Mouse (Mus musculus) erythroblast, embryonic 14.5 days (primary cell): ENCODE measurements around the gene Fads6. TPM values are rescaled to one million over a fixed set of nuclear protein-coding genes. Genes with fewer than 3 reads are reported as not detected.

ENCODE experiments used
- H3K27me3 ChIP-seq: 2 replicates; pipeline ENCODE4 v1.6.1; 2012; ENCODE audit warnings: inconsistent platforms; ENCODE audit not compliant: control insufficient read depth
- H3K36me3 ChIP-seq: 2 replicates; pipeline ENCODE4 v1.6.1; 2012; ENCODE audit warnings: mild to moderate bottlenecking, inconsistent platforms; ENCODE audit not compliant: control insufficient read depth
- H3K4me1 ChIP-seq: 2 replicates; pipeline ENCODE4 v1.6.1; 2012; ENCODE audit warnings: inconsistent platforms; ENCODE audit not compliant: control insufficient read depth
- H3K4me3 ChIP-seq: replicated peaks from 2 replicates; pipeline ENCODE3; 2012; ENCODE audit warnings: moderate library complexity, mild to moderate bottlenecking, inconsistent platforms
- H3K9me3 ChIP-seq: 2 replicates; pipeline ENCODE4 v1.6.1; 2012; ENCODE audit warnings: low read length, inconsistent platforms, mixed read lengths; ENCODE audit not compliant: control insufficient read depth
- GATA1 ChIP-seq: IDR thresholded peaks from 2 replicates; pipeline ENCODE4 v1.6.1; 2012; ENCODE audit warnings: low read length, inconsistent platforms, mixed read lengths
- TAL1 ChIP-seq: IDR thresholded peaks from 3 replicates; pipeline ENCODE4 v1.6.1; 2012; ENCODE audit warnings: low read length, inconsistent platforms, mixed read lengths
- polyA plus RNA-seq: library from polyadenylated mRNA; stranded (reverse); fragments of >175 nt; gene quantifications from 2 replicates; pipeline ENCODE4 v1.2.3, GENCODE M21; 2012

Fads6 gene
- polyA plus RNA-seq, 1 experiment = 0.01 TPM

DNA sequence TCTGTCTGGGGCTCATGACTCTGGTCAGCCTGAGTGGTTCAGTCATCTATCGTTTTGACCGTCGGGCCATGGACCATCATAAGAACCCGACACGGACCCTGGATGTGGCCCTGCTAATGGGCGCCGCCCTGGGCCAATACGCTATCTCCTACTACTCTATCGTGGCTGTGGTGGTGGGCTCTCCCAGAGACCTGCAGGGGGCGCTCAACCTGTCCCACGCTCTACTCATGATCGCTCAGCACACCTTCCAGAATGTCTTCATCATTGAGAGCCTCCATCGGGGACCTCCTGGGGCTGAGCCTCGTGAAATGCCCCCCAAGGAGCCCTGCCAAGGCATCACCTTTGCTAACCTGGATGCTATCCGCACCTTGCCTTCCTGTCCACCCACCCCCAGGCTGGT is 31.9 kb upstream of the Fads6 start:
- TF ChIP-seq GATA1 = no peak
- no peak overlapping the region for H3K4me3 ChIP-seq
- no peaks in the 10 kb centered on the region for H3K36me3 ChIP-seq
- no peaks in the 10 kb centered on the region; the same call in 1 of the 2 replicates for H3K4me1 ChIP-seq
- H3K9me3 ChIP-seq = no peaks in the 10 kb centered on the region
- peaks cover 38% of the 10 kb centered on the region for H3K27me3 ChIP-seq

DNA sequence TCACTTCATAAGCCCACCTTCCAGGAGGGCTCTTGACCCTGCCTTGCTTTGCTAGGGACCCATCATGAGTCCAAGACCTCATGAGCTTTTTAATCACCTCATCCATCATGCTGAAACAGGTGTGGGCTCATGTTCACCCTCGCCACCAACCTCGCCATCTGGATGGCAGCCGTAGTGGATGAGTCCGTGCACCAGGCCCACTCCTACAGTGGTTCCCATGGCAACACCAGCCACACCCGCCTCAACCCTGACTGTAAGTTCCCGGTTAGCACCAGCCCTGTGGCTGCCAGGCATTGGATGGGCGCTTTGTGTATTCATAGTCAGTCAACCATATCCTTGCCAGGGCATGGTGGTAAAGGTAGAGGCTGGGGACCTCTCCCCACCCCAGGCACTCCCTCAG is 29.3 kb upstream of the Fads6 start:
- H3K27me3 ChIP-seq = peaks cover 42% of the 10 kb centered on the region
- TF ChIP-seq GATA1 (no peak), TAL1 (no peak)
- no peaks in the 10 kb centered on the region for H3K36me3 ChIP-seq
- H3K4me3 ChIP-seq = no peak overlapping the region
- no peaks in the 10 kb centered on the region; the same call in 1 of the 2 replicates for H3K4me1 ChIP-seq
- no peaks in the 10 kb centered on the region for H3K9me3 ChIP-seq

DNA sequence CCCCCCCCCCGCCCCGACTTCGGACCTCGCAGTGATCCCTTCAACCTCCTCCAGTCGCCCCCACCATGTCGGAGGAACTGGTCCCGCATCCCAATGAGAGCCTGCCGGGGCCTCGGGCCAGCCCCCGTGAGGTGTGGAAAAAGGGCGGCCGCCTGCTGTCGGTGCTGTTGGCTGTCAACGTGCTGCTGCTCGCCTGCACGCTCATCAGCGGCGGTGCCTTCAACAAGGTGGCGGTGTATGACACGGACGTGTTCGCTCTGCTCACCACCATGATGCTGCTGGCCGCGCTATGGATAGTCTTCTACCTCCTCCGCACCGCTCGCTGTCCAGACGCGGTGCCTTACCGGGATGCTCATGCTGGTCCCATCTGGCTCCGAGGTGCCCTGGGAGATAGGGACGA is 25.9 kb upstream of the Fads6 start:
- Histone ChIP-seq H3K4me3 (no peak overlapping the region), H3K9me3 (no peaks in the 10 kb centered on the region), H3K36me3 (no peaks in the 10 kb centered on the region), H3K4me1 (no peaks in the 10 kb centered on the region; the same call in 1 of the 2 replicates), H3K27me3 (peaks cover 68% of the 10 kb centered on the region)
- TF ChIP-seq TAL1 (no peak), GATA1 (no peak)

DNA sequence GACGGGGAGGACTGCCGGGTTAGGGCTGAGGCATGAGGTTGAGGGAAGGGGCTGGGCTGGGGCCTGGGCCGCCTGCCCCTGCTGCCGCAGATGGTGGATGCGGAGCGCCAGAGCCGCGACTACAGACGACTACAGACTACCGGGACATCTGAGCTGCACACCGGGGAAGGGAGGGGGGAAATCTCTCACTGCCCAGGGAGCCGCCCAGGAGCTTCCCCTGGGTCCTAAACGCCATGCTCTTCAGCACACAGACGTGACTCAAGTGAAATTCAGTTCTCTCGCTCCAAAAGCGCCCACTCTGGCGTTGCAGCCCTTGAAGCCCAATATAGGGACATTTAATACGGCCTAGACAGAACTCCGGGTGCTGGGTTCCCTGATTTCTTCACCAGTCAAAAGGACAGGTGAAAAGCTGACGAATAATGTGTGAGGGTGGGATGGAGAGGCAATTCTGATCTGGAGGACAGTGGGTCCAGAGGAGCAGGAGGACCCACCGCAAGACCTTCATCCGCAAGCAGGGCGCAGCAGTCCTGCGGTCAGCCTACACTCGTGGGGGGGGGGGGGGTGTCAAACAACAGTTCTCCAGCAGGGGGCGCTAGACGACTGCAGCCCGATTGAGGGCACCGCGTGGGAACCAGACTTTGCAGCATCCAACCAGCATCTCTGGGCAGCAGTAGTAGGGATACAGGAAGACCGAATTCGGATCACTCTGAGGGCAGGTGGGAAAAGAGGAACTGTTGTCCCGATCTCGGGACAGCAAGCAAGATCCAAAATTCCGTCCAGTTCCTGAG is 24.6 kb upstream of the Fads6 start, which contains the start of gene Ush1g:
TSS of gene Ush1g (minus strand) at position 136 of the 788 bp plus-strand sequence.
- Histone ChIP-seq H3K4me3 (no peak within 1 kb of the TSS), H3K36me3 (no peaks in the 10 kb centered on the region), H3K27me3 (peaks cover 81% of the 10 kb centered on the region), H3K4me1 (no peaks in the 10 kb centered on the region; the same call in 1 of the 2 replicates), H3K9me3 (no peaks in the 10 kb centered on the region)
- no peak for TF ChIP-seq TAL1
- no peak for TF ChIP-seq GATA1

DNA sequence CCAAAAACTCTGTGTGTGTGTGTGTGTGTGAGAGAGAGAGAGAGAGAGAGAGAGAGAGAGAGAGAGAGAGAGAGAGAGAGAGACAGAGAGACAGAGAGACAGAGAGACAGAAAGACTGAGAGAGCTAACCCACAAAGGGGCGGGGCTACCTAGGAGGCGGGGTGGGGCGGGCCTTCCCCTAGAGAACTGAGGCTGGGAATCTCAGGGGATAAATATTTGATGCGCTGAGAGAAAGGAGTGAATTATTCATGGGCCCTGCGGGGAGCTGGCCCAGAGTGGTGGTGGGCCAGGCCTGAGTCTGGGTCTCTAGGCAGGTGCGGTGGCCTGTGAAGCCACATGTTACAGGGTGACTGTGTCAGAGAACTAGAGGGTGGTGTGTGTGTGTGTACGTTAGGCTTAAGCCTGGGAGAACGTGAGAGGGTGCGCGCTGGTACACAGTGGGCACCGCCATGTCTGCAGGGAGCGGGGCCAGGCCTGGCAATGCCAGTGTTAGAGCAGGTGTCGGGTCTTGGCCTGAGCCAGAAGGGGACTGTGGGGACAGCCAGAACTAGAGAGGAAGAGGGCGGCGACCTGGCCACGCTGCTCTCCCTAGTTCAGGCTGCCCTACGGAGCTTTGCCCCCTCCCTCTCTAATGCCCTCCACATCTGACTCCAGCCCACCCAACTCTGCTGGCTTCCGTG is 22.4 kb upstream of the Fads6 start:
- Histone ChIP-seq H3K4me3 (no peak overlapping the region), H3K36me3 (no peaks in the 10 kb centered on the region), H3K27me3 (peaks cover 98% of the 10 kb centered on the region), H3K9me3 (no peaks in the 10 kb centered on the region), H3K4me1 (no peaks in the 10 kb centered on the region)
- TF ChIP-seq TAL1 = no peak
- no peak for TF ChIP-seq GATA1

DNA sequence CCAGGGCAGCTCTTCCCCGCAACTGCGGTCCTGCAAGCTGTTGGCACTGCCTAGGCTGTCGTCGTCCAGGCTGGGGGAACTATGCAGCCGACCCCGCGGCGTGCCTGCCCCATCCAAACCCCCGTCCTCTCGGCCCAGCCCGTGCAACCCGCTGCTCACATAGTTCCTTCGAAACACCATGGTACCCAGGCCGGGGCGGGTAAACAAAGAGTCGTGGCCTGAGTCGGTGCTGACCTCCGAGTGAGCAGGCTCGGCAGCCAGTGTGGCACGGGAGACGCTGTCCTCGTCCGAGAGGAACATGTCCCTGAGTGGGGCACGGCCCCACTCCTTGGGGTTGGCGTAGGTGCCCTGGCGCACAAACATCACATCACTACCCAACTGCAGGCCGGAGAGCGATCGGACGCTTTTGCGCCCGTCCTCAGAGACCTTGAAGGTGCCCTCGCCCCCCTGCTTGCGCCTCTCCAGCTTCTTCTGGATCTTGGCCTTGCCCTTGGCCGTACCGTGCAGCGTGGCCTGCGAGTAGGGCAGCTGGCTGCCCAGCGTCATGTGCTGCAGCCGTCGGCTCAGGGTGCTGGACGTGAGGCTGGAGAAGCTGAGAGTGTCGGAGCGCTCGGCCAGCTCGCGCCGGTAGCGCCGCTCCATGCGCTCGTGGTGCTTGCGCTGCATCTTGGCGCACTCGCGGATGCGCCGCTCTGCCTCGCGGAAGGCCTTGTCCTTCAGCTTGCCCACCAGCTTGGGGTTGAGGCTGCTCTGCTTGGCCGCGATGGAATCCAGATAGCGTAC is 21.0 kb upstream of the Fads6 start:
- H3K27me3 ChIP-seq = peaks cover 92% of the 10 kb centered on the region
- H3K4me1 ChIP-seq = no peaks in the 10 kb centered on the region
- H3K9me3 ChIP-seq = no peaks in the 10 kb centered on the region
- H3K4me3 ChIP-seq = no peak overlapping the region
- no peaks in the 10 kb centered on the region for H3K36me3 ChIP-seq
- TF ChIP-seq GATA1 = no peak
- no peak for TF ChIP-seq TAL1

DNA sequence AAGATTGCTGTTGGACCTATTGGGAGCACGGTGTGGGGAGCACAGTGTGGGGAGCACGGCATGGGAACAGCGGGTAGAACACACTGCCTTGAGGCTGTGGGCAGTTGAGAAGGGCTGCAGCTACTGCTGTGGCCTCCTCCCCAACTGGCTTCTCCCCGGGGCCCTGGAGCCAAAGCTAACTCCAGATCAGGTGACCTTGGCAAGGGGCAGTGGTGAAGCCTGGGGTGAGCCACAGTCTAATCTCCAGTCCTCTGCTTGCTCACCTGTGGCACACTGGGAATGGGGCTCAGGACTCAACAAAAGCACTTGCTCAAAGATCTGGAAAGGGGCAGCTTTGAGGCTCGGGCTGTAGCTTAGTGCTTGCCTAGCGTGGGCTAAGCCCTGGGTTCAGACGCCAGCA is 19.7 kb upstream of the Fads6 start:
- no peak overlapping the region for H3K4me3 ChIP-seq
- no peaks in the 10 kb centered on the region for H3K4me1 ChIP-seq
- H3K9me3 ChIP-seq = no peaks in the 10 kb centered on the region
- TF ChIP-seq TAL1 (no peak), GATA1 (no peak)
- no peaks in the 10 kb centered on the region for H3K36me3 ChIP-seq
- H3K27me3 ChIP-seq = peaks cover 82% of the 10 kb centered on the region

DNA sequence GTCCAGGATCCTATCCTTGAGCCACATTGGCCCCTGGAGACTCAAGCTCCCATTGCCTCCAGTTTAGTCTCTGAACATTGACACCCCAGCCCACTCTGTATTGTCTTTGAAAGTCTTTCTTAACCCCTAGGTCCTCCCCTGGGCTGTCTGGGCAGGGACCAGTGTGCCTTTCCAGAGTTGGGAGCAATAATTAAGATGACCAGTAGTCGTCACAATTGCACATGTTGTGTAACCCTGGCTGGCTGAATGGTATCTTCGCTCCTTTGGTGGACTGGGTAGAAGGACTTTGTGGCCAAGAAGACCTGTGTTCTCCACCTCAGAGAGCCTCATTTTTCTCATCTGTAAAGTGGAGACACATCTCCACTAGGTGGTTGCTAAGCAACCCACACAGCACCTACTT is 16.8 kb upstream of the Fads6 start:
- no peak for TF ChIP-seq TAL1
- no peak for TF ChIP-seq GATA1
- H3K36me3 ChIP-seq = no peaks in the 10 kb centered on the region
- peaks cover 54% of the 10 kb centered on the region for H3K27me3 ChIP-seq

DNA sequence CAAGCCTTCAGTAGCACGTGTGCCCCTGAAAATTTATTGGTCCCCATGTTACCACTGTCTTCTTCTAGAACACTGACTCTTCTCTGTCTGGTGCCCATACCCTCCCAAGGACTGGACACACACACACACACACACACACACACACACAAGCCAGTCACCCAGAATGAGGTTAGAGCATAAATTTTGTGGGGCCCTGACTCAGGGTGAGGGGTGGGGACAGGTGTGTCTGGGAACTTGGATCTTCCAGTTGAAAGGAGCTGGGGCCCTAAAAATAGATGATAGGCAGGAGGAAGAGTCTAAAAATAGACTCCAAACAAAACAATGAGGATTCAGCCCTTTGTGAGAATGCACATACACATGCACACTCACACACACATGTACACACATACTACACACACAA is 11.3 kb upstream of the Fads6 start:
- Histone ChIP-seq H3K4me3 (no peak overlapping the region), H3K36me3 (no peaks in the 10 kb centered on the region), H3K4me1 (no peaks in the 10 kb centered on the region), H3K27me3 (peaks cover 5% of the 10 kb centered on the region; the same call in 1 of the 2 replicates), H3K9me3 (no peaks in the 10 kb centered on the region)
- TF ChIP-seq TAL1 = no peak
- TF ChIP-seq GATA1 = no peak

More for the DNA sequence above, 16.8 kb upstream of the Fads6 start:
- no peaks in the 10 kb centered on the region for H3K4me1 ChIP-seq
- no peaks in the 10 kb centered on the region for H3K9me3 ChIP-seq
- no peak overlapping the region for H3K4me3 ChIP-seq
